Mouse (Mus musculus) bone marrow, adult 2 months (tissue): ENCODE results near the gene Urb1.

Experiments
- CTCF ChIP-seq: fragments of 200-500 bp; IDR thresholded peaks from 2 replicates; pipeline ENCODE4 v1.5.1; 2011; ENCODE audit warnings: low read length, control low read depth; ENCODE audit not compliant: control insufficient read depth, insufficient read depth
- POLR2A ChIP-seq: fragments of 200-500 bp; IDR thresholded peaks from 2 replicates; pipeline ENCODE4 v1.6.1; 2011; ENCODE audit warnings: low read depth, mild to moderate bottlenecking, control low read depth, low read length, borderline replicate concordance; ENCODE audit not compliant: control insufficient read depth

DNA sequence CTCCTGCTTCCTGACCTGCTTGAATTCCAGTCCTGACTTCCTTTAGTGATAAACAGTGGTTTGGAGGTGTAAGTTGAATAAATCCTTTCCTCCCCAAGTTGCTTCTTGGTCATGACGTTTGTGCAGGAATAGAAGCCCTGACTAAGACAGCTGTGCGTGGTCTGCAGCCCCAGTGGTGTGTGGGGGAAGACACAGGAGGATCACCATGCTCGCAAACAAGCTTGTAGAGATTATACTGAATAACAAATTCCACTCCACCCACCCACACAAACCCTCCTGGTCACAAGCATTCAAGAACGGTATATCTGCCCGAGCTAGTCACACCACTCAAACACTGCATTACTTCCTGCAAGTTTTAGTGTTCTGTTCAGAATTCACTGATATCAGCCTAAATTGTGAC is 18.1 kb downstream of the Urb1 start:
- no peak for TF ChIP-seq CTCF
- no peak for TF ChIP-seq POLR2A
